Mouse (Mus musculus) olfactory bulb, adult 2 months (tissue): Measurements from ENCODE around the gene Urb1.

ENCODE experiments used
- CTCF ChIP-seq: fragments of 200-500 bp; IDR thresholded peaks from 2 replicates; pipeline ENCODE4 v1.5.1; 2012; ENCODE audit warnings: low read depth, mild to moderate bottlenecking, low read length, moderate library complexity; ENCODE audit not compliant: insufficient read depth
- POLR2A ChIP-seq: fragments of 200-500 bp; IDR thresholded peaks from 2 replicates; pipeline ENCODE4 v1.6.1; 2012; ENCODE audit warnings: mild to moderate bottlenecking, low read depth, low read length, moderate library complexity; ENCODE audit not compliant: insufficient read depth

DNA sequence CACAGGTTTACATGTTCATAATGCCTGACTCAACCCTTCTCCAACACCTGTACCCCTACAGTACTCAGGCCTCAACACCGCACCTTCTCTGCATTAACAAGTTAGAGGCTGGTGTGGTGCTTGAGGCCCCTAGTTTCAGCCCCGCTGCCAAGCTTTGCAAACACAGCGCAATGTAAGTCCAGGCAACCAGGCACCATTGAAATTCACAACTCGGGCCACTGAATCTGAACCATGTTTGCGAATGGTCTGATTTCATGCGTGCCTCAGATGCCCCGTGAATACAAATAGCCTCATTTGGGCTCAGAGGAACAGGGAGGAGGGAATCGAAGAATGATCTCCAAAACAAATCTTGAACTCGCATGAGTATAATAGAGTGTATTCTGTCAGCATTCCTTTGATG is 32.0 kb upstream of the Urb1 start:
- TF ChIP-seq POLR2A (no peak), CTCF (no peak)
